Mouse (Mus musculus): Measurements from ENCODE around the gene Gm13290. TPM values are rescaled to one million over a fixed set of nuclear protein-coding genes. Genes with fewer than 3 reads are reported as not detected.
"Not testable (repeated sequence)": the region's sequence is repeated elsewhere in the genome, so short reads cannot be mapped to it uniquely, and the experiment has no call there.

The Gm13290 gene
- polyA plus RNA-seq, 1 experiment from 2014 or later = not detected

- H3K36me3 ChIP-seq (ENCODE audit: control insufficient read depth, insufficient read depth, low read length); H3K9ac ChIP-seq (ENCODE audit: low read depth, low read length); H3K27me3 ChIP-seq (ENCODE audit: control insufficient read depth, insufficient read depth, low read length); H3K4me3 ChIP-seq (ENCODE audit: low read depth, low read length); H3K9me3 ChIP-seq (replicated peaks; ENCODE audit: control insufficient read depth, low read length); H3K4me1 ChIP-seq (ENCODE audit: control insufficient read depth, insufficient read depth, low read length); H3K4me2 ChIP-seq; H3K27ac ChIP-seq (ENCODE audit: low read depth, low read length); ATAC-seq (replicated peaks; ENCODE audit: insufficient number of reproducible peaks, low FRiP score, low TSS enrichment): not testable (repeated sequence)
- 0% methylated on average over 11 of the region's 52 CpGs for WGBS (ENCODE audit: insufficient replicate concordance)
These were observed 20.5 kb downstream of the Gm13290 start, which contains the start of gene Gm13275 for GRCm38 (mm10) chr4:88793936-88794675. Gm13275 (plus strand) TSS chr4:88794487.

GRCm38 (mm10) chr4:88797097-88797496 lies 23.5 kb downstream of the Gm13290 start, which contains the start of gene Gm13279:
Gm13279 (plus strand) TSS chr4:88797397.
- H3K27ac ChIP-seq (ENCODE audit: low read depth, low read length); H3K4me1 ChIP-seq (ENCODE audit: control insufficient read depth, insufficient read depth, low read length); H3K4me3 ChIP-seq (ENCODE audit: low read depth, low read length); H3K36me3 ChIP-seq (ENCODE audit: control insufficient read depth, insufficient read depth, low read length); H3K9me3 ChIP-seq (replicated peaks; ENCODE audit: control insufficient read depth, low read length); H3K27me3 ChIP-seq (ENCODE audit: control insufficient read depth, insufficient read depth, low read length); H3K9ac ChIP-seq (ENCODE audit: low read depth, low read length); ATAC-seq (replicated peaks; ENCODE audit: insufficient number of reproducible peaks, low FRiP score, low TSS enrichment); H3K4me2 ChIP-seq: not testable (repeated sequence)
- WGBS (ENCODE audit: insufficient replicate concordance) = no CpG with 5 or more reads among the region's 28 CpGs

GRCm38 (mm10) chr4:88799365-88799764 lies 25.7 kb downstream of the Gm13290 start, which contains the start of gene Gm13285:
Gm13285 (plus strand) TSS chr4:88799665.
- WGBS (ENCODE audit: insufficient replicate concordance) = 13% methylated on average over 3 of the region's 7 CpGs
- H3K27me3 ChIP-seq (ENCODE audit: control insufficient read depth, insufficient read depth, low read length); H3K4me3 ChIP-seq (ENCODE audit: low read depth, low read length); ATAC-seq (replicated peaks; ENCODE audit: insufficient number of reproducible peaks, low FRiP score, low TSS enrichment); H3K9me3 ChIP-seq (replicated peaks; ENCODE audit: control insufficient read depth, low read length); H3K36me3 ChIP-seq (ENCODE audit: control insufficient read depth, insufficient read depth, low read length); H3K4me2 ChIP-seq; H3K27ac ChIP-seq (ENCODE audit: low read depth, low read length); H3K4me1 ChIP-seq (ENCODE audit: control insufficient read depth, insufficient read depth, low read length); H3K9ac ChIP-seq (ENCODE audit: low read depth, low read length): not testable (repeated sequence)

GRCm38 (mm10) chr4:88802954-88803353 lies 29.3 kb downstream of the Gm13290 start, which contains the start of gene Gm13287:
Gm13287 (plus strand) TSS chr4:88803254.
- not testable (repeated sequence) for H3K27ac ChIP-seq (ENCODE audit: low read depth, low read length); ATAC-seq (replicated peaks; ENCODE audit: insufficient number of reproducible peaks, low FRiP score, low TSS enrichment); H3K9ac ChIP-seq (ENCODE audit: low read depth, low read length); H3K4me3 ChIP-seq (ENCODE audit: low read depth, low read length); H3K4me1 ChIP-seq (ENCODE audit: control insufficient read depth, insufficient read depth, low read length); H3K9me3 ChIP-seq (replicated peaks; ENCODE audit: control insufficient read depth, low read length); H3K27me3 ChIP-seq (ENCODE audit: control insufficient read depth, insufficient read depth, low read length); H3K36me3 ChIP-seq (ENCODE audit: control insufficient read depth, insufficient read depth, low read length)
- peak within 1 kb of the TSS; percentile 27; the same call in 1 of the 2 replicates for H3K4me2 ChIP-seq
- no CpG with 5 or more reads among the region's 29 CpGs for WGBS (ENCODE audit: insufficient replicate concordance)

GRCm38 (mm10) chr4:88805231-88805630 lies 31.6 kb downstream of the Gm13290 start, which contains the start of gene Gm13288:
Gm13288 (plus strand) TSS chr4:88805531.
- H3K27me3 ChIP-seq (ENCODE audit: control insufficient read depth, insufficient read depth, low read length); H3K36me3 ChIP-seq (ENCODE audit: control insufficient read depth, insufficient read depth, low read length); ATAC-seq (replicated peaks; ENCODE audit: insufficient number of reproducible peaks, low FRiP score, low TSS enrichment); H3K9me3 ChIP-seq (replicated peaks; ENCODE audit: control insufficient read depth, low read length); H3K4me1 ChIP-seq (ENCODE audit: control insufficient read depth, insufficient read depth, low read length); H3K9ac ChIP-seq (ENCODE audit: low read depth, low read length); H3K4me3 ChIP-seq (ENCODE audit: low read depth, low read length); H3K27ac ChIP-seq (ENCODE audit: low read depth, low read length): not testable (repeated sequence)
- peak within 1 kb of the TSS; percentile 32; the same call in 1 of the 2 replicates for H3K4me2 ChIP-seq
- no CpG with 5 or more reads among the region's 8 CpGs for WGBS (ENCODE audit: insufficient replicate concordance)

GRCm38 (mm10) chr4:88805761-88806160 lies 32.1 kb downstream of the Gm13290 start:
- H3K4me1 ChIP-seq (ENCODE audit: control insufficient read depth, insufficient read depth, low read length); H3K4me3 ChIP-seq (ENCODE audit: low read depth, low read length); H3K27ac ChIP-seq (ENCODE audit: low read depth, low read length); H3K9me3 ChIP-seq (replicated peaks; ENCODE audit: control insufficient read depth, low read length); ATAC-seq (replicated peaks; ENCODE audit: insufficient number of reproducible peaks, low FRiP score, low TSS enrichment); H3K9ac ChIP-seq (ENCODE audit: low read depth, low read length); H3K36me3 ChIP-seq (ENCODE audit: control insufficient read depth, insufficient read depth, low read length); H3K27me3 ChIP-seq (ENCODE audit: control insufficient read depth, insufficient read depth, low read length): not testable (repeated sequence)
- 1% methylated on average over 10 of the region's 34 CpGs for WGBS (ENCODE audit: insufficient replicate concordance)
- peak overlapping the region; percentile 32; the same call in 1 of the 2 replicates for H3K4me2 ChIP-seq

GRCm38 (mm10) chr4:88815928-88816327 lies 42.3 kb downstream of the Gm13290 start, which contains the start of gene Ifna7:
Ifna7 (plus strand) TSS chr4:88816228.
- Histone ChIP-seq H3K27ac (ENCODE audit: low read depth, low read length) (no peak within 1 kb of the TSS), H3K4me2 (no peak within 1 kb of the TSS), H3K36me3 (ENCODE audit: control insufficient read depth, insufficient read depth, low read length) (no peaks in the 10 kb centered on the region), H3K4me1 (ENCODE audit: control insufficient read depth, insufficient read depth, low read length) (no peaks in the 10 kb centered on the region), H3K9me3 (replicated peaks; ENCODE audit: control insufficient read depth, low read length) (no peaks in the 10 kb centered on the region), H3K27me3 (ENCODE audit: control insufficient read depth, insufficient read depth, low read length) (no peaks in the 10 kb centered on the region), H3K4me3 (ENCODE audit: low read depth, low read length) (no peak within 1 kb of the TSS), H3K9ac (ENCODE audit: low read depth, low read length) (no peak within 1 kb of the TSS)
- ATAC-seq (replicated peaks; ENCODE audit: insufficient number of reproducible peaks, low FRiP score, low TSS enrichment) = no peak
- 52% methylated on average over 3 of the region's 3 CpGs for WGBS (ENCODE audit: insufficient replicate concordance)

- no peak within 1 kb of the TSS for H3K4me2 ChIP-seq
- no peak within 1 kb of the TSS for H3K9ac ChIP-seq (ENCODE audit: low read depth, low read length)
- H3K4me3 ChIP-seq (ENCODE audit: low read depth, low read length) = no peak within 1 kb of the TSS
- no peaks in the 10 kb centered on the region for H3K9me3 ChIP-seq (replicated peaks; ENCODE audit: control insufficient read depth, low read length)
- no peaks in the 10 kb centered on the region for H3K36me3 ChIP-seq (ENCODE audit: control insufficient read depth, insufficient read depth, low read length)
- 72% methylated on average over 1 of the region's 1 CpGs for WGBS (ENCODE audit: insufficient replicate concordance)
- no peaks in the 10 kb centered on the region for H3K27me3 ChIP-seq (ENCODE audit: control insufficient read depth, insufficient read depth, low read length)
- H3K4me1 ChIP-seq (ENCODE audit: control insufficient read depth, insufficient read depth, low read length) = no peaks in the 10 kb centered on the region
- no peak for ATAC-seq (replicated peaks; ENCODE audit: insufficient number of reproducible peaks, low FRiP score, low TSS enrichment)
- H3K27ac ChIP-seq (ENCODE audit: low read depth, low read length) = no peak within 1 kb of the TSS
These were observed 46.0 kb downstream of the Gm13290 start, which contains the start of gene Ifna11 for GRCm38 (mm10) chr4:88819659-88820058. Ifna11 (plus strand) TSS chr4:88819959.
